Mouse (Mus musculus) retina, postnatal 7 days (tissue): Measurements from ENCODE around the gene Gm29797.

ENCODE experiments used
- DNase-seq: peaks from one replicate; pipeline ENCODE4 v3.0.0-alpha.2; 2012; ENCODE audit warnings: low read depth, low spot score

The Gm29797 gene

DNA sequence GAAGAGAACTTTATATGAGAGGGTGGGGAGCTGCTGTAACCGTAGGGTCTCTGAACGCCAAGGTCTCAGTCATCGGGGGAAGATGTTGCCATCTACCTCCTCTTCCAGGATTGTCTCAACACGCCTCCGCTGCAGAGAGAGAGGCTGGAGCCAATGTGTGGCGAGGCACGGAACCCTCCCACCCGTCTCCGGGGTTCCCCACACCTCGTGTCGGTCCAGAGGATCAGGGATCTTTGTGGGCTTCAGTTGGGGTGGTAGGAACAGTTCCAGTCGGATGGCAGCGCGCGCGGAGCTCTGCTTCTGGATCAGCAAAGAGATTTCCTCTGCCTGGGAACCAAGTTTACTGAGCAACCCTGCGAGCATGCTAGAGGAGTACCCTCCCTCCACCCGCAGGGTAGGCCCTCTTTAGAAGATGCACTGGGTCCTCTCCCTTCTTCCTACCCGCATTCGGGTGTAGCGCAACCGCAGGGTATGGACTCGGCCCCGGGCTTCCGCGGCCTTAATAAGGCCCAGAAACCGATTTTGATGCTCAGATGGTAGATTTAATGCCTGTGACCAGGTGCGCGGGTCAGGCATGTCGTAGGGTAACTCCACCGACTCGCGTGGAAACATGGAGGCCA is 40.1 kb downstream of the Gm29797 start:
- DNase-seq = no peak

GRCm38 (mm10) chr2:181698241-181698640 is 41.4 kb downstream of the Gm29797 start, which contains the start of gene Lkaaear1:
TSS of gene Lkaaear1 (minus strand) at chr2:181698442.
- no peak for DNase-seq

- DNase-seq = no peak
Observed at GRCm38 (mm10) chr2:181706668-181707067, 49.8 kb downstream of the Gm29797 start.
